Mouse (Mus musculus): ENCODE results near the gene Fgf10.

The Fgf10 gene

DNA sequence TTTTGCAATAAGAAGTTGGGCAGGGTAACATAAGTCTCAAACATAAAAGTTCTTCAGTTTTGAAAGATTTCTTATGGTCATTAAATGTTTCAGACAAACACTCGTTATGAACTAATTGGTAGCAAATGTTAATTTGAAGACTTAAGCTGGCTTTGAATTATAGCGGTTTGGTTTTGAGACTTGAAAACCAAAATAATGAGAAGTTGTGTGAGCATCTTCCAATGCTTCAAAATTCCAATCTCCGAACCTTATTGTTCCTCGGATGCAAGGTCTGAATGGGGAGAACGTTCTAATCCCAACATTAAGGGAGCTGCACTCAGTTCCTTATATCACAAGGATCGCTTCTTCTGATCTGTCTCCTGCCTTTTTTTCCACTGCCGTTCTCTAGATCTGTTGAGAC, at the start of gene Fgf10:
Gene Fgf10 (plus strand): TSS at position 301 of the 400 bp plus-strand sequence.
- no peak for DNase-seq (ENCODE audit: low read depth, low spot score)

DNA sequence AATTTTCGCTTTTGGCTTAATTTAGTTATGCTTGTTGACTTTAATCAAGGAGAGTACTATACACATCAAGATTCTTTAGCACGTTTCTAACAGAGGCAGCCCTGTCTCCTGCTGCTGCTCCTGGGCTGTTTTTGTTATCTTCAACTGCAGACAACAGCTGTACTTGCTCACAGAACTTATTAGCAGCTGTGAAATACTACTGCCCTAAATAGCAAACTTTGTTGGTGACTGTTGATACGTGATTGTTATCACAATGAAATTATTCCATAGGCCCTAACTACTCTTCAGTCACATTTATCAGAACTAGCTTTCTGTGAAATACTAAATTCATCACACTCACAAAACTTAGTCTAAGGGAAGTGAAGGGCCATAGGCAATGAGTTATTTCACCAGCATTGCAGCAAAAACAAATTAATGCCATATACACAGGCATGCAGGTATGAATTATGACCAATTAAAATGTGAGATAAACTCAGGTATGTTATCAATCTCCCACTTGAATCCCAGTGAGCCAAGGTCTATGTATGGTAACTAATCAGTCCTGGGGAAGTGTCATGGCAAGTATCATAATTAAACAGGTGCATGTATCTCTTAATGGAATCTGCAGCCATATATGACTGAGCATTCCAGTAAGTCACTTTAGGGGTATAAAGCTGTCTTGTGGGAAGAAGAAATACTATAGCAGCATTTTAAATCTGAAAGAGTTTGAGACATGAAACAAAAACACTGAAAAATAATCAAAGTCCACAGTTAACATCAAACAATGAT, 39.7 kb upstream of the Fgf10 start:
- DNase-seq (ENCODE audit: low read depth, low spot score), result no peak

DNA sequence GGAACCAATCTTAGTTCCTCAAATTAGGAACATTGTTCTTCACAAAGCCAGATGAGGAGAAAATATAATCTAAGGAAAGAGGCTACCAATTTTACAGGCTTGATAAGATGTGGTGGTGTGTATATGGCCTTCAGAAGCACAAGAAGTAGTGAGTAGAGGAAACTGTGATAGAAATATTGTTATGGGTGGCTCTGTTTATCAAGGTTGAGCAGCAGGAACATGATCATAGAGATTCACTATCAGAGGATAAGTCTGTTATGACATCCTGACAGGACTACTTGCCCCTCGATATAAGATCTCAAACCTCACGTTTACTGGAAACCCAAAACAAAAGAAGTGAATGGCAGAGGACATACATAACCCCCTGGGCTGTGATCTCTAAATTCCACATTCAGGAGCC, 38.1 kb upstream of the Fgf10 start:
- no peak for DNase-seq (ENCODE audit: low read depth, low spot score)

DNA sequence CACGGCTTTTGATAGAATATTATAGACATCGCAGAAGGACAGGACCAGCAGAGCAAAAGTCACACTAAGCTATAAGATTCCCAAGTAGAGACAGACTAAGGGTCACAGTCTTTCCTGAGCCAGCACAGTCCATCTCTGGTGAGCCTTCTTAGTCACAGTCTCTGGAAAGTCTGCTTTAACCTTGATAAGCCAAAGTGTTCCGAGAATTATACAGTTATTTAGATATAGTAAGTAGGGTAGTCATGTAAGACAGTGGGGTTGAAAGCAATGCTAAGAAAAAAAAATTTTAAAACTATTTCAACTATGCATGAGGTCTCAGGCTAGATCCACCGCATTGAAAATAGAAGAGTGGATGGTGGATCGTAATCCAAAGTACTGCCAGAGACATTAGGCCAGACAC, 33.5 kb upstream of the Fgf10 start:
- DNase-seq (ENCODE audit: low read depth, low spot score), result no peak

DNA sequence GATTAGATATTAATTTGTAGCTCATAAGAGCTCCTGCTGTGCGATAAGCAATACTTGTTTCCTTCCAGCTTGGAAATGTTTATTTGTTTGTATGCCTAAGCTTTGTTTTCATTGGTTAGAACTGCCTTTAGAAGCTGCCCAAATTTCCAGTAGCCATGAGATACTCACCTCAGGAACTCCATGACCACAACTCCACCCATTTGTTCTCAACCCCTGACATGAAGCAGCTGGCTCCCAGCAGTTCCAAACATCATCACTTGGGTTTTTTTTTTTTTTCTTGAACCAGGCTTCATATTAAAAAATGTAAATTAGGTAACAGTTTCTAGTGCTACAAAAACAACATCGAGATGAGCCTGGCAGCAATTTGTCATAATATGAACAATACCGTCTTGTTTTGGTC, 27.0 kb upstream of the Fgf10 start:
- no peak for DNase-seq (ENCODE audit: low read depth, low spot score)

DNA sequence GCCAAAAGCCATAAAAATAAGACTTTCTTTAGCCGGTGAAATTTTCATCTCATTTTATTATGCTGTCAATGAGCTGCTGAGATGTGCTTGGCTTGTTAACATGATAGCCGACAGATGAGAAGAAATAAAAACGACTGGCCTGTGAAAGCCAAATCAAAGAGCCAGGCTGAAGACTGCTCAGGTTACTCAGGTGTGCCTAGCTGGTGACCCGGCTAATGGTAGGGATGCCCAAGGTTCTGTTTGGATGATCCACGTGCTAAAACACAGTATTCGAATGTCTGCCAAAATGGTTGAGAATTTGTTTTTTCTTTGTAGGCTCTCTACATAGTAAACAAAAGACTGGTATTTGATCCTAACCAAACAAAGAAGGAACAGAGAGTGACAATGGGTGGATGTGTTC, 26.5 kb upstream of the Fgf10 start:
- no peak for DNase-seq (ENCODE audit: low read depth, low spot score)

DNA sequence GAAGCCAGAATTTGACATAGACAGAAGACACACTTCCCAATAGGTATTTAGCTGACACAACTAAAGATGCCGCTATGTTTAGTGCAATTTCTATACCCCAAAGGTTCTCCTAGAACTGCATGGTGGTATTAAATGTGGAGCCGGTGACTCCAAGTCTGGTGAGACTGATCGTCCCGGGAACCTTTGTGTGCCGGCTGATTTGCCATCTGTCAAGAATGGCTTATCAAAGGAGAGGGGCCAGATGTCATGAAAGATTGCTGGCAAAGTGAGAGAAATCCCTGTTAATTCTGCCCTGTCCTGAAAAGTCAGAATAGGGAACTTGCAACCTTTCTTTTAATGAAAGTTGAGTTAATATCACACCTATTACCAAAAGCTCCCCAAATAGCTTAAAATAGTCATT, 12.6 kb upstream of the Fgf10 start:
- no peak for DNase-seq (ENCODE audit: low read depth, low spot score)

DNA sequence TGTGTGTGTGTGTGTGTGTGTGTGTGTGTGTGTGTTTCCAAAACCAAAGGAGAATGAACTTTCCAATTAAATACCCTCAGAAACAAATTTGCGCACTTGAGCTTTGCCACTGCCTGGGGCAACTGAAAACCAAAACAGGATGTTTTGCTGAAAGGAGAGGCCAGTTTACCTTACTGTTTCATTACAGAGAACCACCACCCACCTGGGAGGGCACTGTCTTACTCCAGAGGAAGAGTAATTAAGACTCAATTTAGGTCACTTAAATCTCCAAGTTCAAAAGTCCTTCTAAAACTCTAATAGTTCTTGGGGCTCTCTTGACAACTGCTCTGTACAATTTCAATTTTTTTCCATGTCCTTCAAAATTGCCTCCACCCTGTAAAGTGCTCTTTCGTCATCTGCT, 11.6 kb upstream of the Fgf10 start:
- DNase-seq (ENCODE audit: low read depth, low spot score), result no peak

DNA sequence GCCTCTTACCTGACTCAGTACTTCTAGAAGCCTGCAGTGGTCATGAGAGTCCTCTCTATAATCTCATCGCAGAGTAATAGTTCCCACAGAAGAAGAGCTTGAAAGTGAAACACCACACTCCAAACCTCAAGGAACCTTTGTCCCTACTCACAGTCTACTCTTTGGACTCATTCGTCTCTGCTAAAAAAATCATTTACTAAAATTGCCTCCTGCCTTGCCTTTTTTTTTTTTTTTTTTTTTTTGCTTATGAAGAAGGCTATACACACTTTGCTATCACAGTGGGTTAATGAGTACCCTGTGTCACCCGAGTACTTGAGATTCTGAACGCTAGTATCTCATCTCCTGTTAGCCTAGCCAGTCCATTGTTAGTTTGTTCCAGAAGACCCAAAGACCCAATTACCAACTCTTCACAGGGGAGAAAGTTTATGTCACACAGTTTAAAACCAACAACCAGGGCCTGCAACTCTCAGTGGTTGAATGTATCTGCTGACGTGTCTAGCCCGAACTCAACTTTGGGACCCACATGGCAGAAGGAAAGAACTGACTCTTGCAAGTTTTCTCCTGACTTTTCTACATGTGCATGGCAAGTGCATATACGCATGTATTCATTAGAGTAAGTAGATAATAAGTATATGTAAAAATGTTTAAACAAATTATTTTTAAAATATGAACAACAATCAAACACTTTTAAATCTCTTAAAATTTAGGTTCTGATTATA, 10.8 kb upstream of the Fgf10 start:
- no peak for DNase-seq (ENCODE audit: low read depth, low spot score)

DNA sequence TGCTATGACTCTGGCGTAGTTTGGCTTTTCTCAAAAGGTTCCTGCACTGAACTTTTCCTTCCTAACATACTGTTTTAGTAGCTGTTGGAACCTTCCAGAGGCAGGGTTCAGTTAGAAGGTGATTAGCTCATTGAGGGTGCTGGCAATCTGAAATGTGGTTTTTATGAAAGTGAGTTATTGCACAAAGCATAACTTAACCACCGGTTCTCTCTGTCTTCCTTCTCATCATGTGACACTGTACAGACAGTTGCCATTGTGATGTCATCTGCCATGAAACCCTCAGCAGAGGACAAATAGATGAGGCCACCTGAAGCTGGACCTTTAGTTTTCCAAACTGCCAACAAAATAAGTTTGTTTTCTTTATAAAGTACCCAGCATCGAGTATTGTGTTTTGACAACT, 7.9 kb upstream of the Fgf10 start:
- no peak for DNase-seq (ENCODE audit: low read depth, low spot score)

DNA sequence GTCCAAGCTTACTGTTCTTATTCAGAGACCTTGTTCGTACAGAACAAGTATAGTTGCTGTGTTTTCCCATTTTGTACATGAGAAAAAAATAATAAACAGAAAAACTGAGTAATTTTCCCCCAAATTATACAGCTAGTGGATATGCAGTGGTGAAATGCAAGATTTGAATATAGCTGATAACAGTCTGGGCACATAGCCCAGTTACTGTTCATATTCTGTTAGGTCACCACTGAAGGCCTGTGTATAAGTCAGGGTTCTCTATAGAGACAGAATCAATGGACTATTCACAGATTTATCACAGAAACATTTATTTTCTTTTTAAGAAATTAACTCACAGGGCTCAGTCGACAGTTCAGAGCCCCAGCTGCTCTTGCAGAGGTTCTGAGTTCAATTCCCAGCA, 4.7 kb upstream of the Fgf10 start:
- DNase-seq (ENCODE audit: low read depth, low spot score), result no peak

DNA sequence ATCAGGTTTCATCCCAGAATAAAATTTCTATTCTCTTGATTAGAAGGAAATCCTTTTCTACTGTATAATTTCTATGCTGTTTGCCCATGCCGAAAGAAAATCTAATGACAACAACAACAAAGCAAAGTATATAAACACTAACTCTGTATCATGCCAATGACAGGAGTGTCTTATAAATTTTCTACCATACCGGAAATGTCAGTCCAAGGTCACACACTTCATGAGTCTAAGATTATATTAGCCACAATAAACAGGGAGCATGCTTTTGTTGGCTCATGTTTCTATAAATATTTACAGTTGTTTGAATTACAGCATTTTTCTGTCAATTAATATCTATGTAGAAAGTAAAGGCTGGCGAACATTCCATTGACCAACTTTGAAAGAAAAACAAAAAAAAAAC, 9.6 kb downstream of the Fgf10 start:
- no peak for DNase-seq (ENCODE audit: low read depth, low spot score)

DNA sequence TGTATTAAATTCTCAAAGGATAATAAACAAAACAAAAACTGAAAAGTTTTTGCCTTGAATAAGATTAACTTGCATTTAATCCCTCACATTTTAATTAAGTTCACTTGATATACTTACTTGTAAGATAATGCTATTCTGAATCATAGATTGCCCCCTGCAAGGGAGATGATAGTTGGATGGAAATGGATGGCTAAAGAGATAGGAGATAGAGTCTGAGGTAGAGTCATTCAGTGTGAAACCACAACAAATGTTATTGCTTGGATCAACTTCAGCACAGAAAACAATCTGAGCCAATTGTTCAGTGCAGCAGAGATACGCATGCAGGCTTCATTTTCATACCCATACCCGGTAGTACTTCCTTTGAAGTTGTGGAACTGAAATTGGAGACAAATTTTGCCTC, 23.5 kb downstream of the Fgf10 start:
- DNase-seq (ENCODE audit: low read depth, low spot score), result no peak

DNA sequence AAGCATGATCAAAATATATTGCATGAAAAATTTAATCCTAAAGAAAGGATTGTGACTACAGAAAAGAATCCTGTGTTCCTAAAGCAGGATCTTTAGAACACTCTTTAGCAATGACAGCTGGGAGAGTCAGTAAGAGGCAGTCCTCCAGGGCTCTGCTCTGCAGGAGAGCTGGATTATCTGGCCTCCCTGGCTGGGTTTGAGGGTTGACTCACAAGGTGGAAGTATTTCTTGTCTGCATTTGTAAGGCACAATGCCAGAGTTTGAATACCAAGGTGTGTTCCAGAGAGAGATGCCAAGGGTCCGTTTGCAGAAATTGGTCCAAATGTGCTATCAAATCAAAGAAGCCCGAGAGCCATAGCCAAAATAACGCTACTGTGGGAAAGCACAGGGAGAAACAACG, 25.5 kb downstream of the Fgf10 start:
- no peak for DNase-seq (ENCODE audit: low read depth, low spot score)

DNA sequence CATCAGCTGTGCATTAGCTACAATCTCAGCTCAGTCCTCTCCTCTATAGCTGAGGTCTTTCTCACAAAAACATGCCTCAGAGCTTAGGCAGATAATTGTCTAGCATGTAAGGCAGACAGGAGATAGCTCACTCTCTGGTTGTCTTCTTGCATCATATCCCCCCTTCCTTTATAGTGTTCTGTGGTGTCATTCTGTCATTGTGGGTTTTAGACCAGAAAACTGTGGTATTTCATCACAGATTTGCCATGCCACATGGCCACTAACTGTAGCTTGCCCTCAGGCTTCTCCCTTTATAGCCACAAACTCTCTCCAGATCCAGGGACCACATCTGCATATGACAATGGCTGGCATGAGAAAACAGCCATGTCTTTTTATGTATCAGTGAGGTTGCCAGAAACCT, 34.1 kb downstream of the Fgf10 start:
- no peak for DNase-seq (ENCODE audit: low read depth, low spot score)

DNA sequence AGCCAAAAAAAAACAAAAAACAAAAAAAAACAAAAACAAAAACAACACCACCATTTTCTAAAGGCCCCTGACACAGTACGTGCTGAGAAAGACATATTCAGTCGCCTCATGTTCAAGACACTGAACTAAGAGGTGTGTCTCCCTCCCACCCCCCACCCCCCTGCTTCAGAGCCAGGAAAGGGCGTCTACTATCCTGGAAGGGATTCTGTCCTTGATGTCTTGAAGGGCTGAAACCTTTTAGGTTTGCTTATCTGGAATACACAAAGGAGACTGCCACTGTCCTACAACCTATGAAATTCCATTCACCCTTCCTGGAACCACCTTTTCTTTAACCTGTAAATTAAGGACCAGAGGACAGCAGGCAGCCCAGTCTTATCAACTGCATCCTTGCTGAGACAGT, 36.1 kb downstream of the Fgf10 start:
- DNase-seq (ENCODE audit: low read depth, low spot score), result no peak

DNA sequence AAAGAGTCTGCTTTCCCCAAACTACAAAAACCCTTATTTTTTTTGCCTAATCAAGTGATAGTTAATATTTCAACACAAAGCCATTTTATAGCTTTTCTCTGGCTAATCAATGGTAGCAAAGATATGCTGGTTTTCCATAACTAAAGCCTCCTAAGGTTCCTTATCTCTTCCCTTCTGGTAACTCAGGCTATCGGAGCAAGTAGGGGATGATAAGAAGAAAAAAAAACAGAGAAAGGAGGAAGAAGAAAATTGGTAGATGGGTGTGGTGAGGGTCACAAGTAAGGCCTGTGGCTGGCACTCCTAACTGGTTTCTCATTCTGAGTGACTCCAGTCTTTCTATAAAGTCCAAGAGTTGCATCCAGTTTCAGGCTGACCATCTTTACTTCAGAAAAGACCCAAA, 40.3 kb downstream of the Fgf10 start:
- no peak for DNase-seq (ENCODE audit: low read depth, low spot score)

DNA sequence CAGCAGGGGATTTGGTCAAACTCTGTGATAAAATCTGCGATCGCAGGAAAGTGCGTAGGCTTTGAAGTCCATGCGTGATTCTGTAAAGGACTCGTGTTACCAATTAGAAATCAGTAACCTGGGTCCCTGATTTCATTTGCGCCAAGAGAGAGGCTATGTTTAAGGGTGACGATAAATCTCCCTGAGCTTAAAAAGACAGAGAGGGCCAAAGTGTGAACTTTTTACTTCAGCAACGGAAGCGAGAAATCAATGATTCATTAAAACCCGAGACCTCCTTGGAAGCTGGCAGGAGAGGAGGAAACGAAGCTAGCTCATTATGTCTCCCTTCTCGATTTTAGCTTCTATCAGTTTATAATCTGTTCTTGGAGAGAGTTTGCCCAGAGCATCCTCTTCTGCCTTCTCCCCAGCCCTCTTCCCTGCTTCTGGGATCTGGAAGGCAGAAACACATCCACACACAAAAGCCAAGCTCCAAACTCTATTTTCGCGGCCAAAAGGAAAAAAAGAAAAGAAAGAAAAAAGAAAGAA, 44.1 kb downstream of the Fgf10 start:
- no peak for DNase-seq (ENCODE audit: low read depth, low spot score)

DNA sequence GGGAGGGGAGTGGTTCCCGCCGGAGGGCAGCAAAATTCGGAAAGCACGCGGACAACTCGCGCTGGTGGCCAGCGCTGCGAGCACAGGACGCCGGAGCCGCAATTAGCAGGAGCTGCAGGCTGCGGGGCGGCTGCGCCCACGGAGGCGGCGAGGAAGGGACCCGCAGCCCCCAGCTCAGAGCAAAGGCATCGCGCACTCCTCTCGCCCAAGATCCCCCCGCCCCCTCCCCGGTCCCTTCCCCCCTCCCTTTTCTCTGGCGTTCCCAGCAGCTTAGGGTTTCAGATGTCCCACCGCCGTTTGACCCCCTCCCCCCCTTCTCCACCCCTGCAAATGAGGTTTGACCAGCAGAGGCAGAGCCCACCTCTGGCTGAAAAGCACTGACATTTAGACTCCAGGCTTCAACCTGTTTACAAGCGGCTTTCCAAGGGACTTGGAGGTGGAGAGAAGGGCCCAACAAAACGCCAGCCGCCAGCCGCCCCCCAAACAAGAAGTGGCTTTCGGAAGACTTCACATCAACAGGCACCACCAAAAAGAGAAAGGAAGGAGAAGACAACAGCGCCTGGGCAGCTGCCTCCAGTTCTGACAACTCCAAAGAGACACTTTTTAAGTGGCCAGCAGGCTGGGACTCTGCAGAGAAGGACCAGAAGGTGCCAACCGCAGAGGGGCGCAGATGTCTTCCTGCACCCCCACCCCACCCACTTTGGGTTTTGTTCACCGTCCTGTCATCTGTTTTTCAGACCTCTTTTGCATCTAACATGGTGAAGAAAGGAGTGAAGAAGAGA, 44.9 kb downstream of the Fgf10 start:
- DNase-seq (ENCODE audit: low read depth, low spot score), result no peak

DNA sequence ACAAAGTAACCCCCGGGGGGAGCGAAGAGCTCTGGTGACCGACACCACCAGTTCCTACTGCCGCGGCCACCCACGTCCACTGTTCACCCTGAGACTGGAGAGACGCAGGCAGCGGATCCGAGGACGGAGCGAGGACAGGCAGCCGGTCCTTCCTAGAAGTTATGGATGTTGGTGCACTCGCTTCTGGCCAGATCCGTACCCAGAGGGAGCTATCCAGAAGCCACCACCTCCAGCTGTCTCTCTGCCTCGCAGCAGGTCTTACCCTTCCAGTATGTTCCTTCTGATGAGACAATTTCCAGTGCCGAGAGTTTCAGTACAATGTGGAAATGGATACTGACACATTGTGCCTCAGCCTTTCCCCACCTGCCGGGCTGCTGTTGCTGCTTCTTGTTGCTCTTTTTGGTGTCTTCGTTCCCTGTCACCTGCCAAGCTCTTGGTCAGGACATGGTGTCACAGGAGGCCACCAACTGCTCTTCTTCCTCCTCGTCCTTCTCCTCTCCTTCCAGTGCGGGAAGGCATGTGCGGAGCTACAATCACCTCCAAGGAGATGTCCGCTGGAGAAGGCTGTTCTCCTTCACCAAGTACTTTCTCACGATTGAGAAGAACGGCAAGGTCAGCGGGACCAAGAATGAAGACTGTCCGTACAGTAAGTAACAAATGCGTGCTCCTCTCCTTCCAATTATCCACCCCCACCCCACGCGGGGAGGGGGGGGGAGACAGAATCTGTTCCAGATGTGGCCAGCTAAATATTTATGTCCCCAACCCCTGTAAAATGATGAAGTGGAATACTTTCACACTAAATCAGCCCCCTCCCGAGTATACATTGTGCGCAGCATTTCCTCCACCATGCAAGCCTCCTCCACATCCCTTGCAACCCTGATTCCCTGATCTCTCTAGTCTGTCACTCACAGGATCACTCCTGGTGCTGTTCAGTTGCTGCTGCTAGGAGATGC, 45.8 kb downstream of the Fgf10 start:
- no peak for DNase-seq (ENCODE audit: low read depth, low spot score)

DNA sequence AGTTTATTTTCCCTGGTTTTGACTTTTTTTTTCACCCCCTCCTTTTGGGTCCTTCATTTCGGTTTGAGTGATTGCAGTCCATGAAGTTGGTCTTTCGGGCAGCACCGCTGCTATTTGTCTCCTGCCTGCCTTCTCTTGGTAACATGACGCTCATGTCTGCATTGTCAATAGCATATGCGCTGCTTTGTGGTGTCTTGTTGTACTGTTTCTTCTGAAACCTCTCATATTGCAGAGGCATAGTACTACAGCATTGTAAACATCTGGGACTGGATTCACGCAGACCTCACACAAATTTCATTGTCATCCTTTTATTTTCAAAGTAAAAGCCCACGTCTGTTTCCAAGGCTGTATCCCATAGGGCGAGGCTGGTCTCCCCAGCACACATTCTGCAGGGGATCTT, 46.7 kb downstream of the Fgf10 start:
- no peak for DNase-seq (ENCODE audit: low read depth, low spot score)
